Mouse (Mus musculus) activated CD4-positive, CD25-positive, alpha-beta regulatory T cell, adult 9 weeks (primary cell): ENCODE measurements around the gene Fam13c. TPM values are rescaled to one million over a fixed set of nuclear protein-coding genes. Genes with fewer than 3 reads are reported as not detected.

Experiments
- polyA plus RNA-seq: library from polyadenylated mRNA; unstranded; fragments of 100-300 nt; shearing (Covaris generic); gene quantifications from one replicate; pipeline ENCODE4 v1.2.1, GENCODE M21; 2017

Fam13c gene
- polyA plus RNA-seq, result not detected

DNA sequence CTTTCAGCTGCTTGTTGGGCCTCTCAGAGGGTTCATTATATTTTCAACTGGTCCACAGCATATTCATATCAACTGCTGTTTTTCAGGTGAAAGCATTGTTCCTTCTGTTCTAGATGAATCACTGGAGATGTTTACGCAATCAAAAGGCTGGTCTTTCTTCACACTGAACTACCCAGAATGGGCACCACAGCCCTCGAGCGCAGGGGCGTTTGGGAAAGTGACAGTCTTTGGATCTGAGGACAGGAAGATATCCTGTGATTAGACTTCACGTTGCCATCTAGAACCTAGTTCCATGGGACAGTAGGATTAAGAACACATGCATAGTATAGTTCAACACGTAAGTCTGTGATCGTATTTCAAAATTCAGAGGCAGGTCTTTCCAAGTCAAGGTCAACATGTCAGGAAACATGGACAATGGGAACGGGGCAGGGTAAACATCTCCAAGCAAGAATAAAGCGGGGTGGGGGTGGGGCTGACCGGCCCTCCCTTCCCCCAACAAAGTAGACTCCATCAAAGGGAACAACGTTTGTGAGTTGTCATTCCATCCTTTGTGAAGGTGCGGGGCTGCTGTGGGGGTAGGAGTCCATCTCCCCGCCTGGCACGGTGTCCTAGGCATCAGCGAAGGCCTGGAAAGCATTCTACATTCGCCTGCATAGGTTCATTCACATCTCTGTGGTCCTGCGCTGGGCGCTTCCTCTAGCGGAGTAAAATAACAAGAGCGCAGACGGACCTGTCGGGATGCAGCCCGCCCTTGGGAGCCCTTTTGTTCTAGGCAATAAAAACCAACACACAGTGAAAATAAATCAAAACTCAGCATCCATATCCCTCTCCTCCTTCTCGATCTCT lies at the start of gene Fam13c:
Fam13c (plus strand) TSS at position 806 of the 846 bp plus-strand sequence.

Other genes starting within 250 kb of the Fam13c start
- not detected for gene Mrln, start 235.8 kb upstream of the Fam13c start, polyA plus RNA-seq
- 0.35 TPM for gene Slc16a9, start 195.4 kb upstream of the Fam13c start, polyA plus RNA-seq
- gene Phyhipl, start 215.5 kb downstream of the Fam13c start, polyA plus RNA-seq, result not detected